Mouse (Mus musculus) T-helper 2 cell (primary cell): ENCODE results near the gene Gtf3c5.

Experiments used
- in situ Hi-C: fragments of 300-600 bp; cut with MboI, MseI; formaldehyde crosslinking; loops from one replicate; pipeline ENCODE4 v1.15.1; 2025; ENCODE audit warnings: high pct_unique_total_duplicates

The Gtf3c5 gene

GRCm38 (mm10) chr2:28583651-28584050 lies at the start of gene Gtf3c5:
TSS of gene Gtf3c5 (minus strand) at chr2:28583751.
- in situ Hi-C loops: no loop called here

- in situ Hi-C loops: no loop called here
These were observed 49.6 kb upstream of the Gtf3c5 start for GRCm38 (mm10) chr2:28633136-28633535.

GRCm38 (mm10) chr2:28632626-28633025 lies 49.1 kb upstream of the Gtf3c5 start:
- in situ Hi-C loops: no loop called here

GRCm38 (mm10) chr2:28629911-28630381 lies 46.4 kb upstream of the Gtf3c5 start:
- in situ Hi-C loops: no loop called here

GRCm38 (mm10) chr2:28628053-28628452 lies 44.5 kb upstream of the Gtf3c5 start:
- in situ Hi-C loops: no loop called here

- in situ Hi-C loops: no loop called here
These were observed 42.5 kb upstream of the Gtf3c5 start for GRCm38 (mm10) chr2:28626038-28626437.

- in situ Hi-C loops: loop anchor here (5.0 kb wide), 1 partner anchor 38 kb away; no protein-coding TSS in a partner anchor
These were observed 41.3 kb upstream of the Gtf3c5 start for GRCm38 (mm10) chr2:28624870-28625269.

- in situ Hi-C loops: loop anchor here (5.0 kb wide), 1 partner anchor 35 kb away; no protein-coding TSS in a partner anchor
These were observed 39.1 kb upstream of the Gtf3c5 start for GRCm38 (mm10) chr2:28622521-28623124.

- in situ Hi-C loops: loop anchor here (5.0 kb wide), 1 partner anchor 34 kb away; no protein-coding TSS in a partner anchor
These were observed 38.2 kb upstream of the Gtf3c5 start, which contains the start of gene Gfi1b for GRCm38 (mm10) chr2:28621664-28622171. TSS of gene Gfi1b (minus strand) at chr2:28621982.

- in situ Hi-C loops: loop anchor here (5.0 kb wide), 1 partner anchor 34 kb away; no protein-coding TSS in a partner anchor
These were observed 37.6 kb upstream of the Gtf3c5 start for GRCm38 (mm10) chr2:28621111-28621510.

GRCm38 (mm10) chr2:28620522-28620921 lies 37.0 kb upstream of the Gtf3c5 start:
- in situ Hi-C loops: loop anchor here (5.0 kb wide), 1 partner anchor 33 kb away; no protein-coding TSS in a partner anchor

- in situ Hi-C loops: no loop called here
These were observed 35.8 kb upstream of the Gtf3c5 start for GRCm38 (mm10) chr2:28619369-28619768.

- in situ Hi-C loops: no loop called here
These were observed 35.3 kb upstream of the Gtf3c5 start for GRCm38 (mm10) chr2:28618777-28619336.

GRCm38 (mm10) chr2:28617498-28618486 lies 34.2 kb upstream of the Gtf3c5 start:
- in situ Hi-C loops: no loop called here

GRCm38 (mm10) chr2:28616874-28617273 lies 33.3 kb upstream of the Gtf3c5 start:
- in situ Hi-C loops: no loop called here

GRCm38 (mm10) chr2:28616358-28616757 lies 32.8 kb upstream of the Gtf3c5 start:
- in situ Hi-C loops: no loop called here

GRCm38 (mm10) chr2:28613599-28613998 lies 30.0 kb upstream of the Gtf3c5 start:
- in situ Hi-C loops: no loop called here

- in situ Hi-C loops: no loop called here
These were observed 29.0 kb upstream of the Gtf3c5 start for GRCm38 (mm10) chr2:28612436-28613063.

- in situ Hi-C loops: no loop called here
These were observed 27.8 kb upstream of the Gtf3c5 start for GRCm38 (mm10) chr2:28611407-28611787.

- in situ Hi-C loops: no loop called here
These were observed 27.3 kb upstream of the Gtf3c5 start for GRCm38 (mm10) chr2:28610716-28611406.

GRCm38 (mm10) chr2:28609851-28610250 lies 26.3 kb upstream of the Gtf3c5 start:
- in situ Hi-C loops: no loop called here
